Mouse (Mus musculus): Measurements from ENCODE around the gene Fam117a. TPM values are rescaled to one million over a fixed set of nuclear protein-coding genes. Genes with fewer than 3 reads are reported as not detected.
A peak's percentile ranks its signal among the peaks of the same experiment; 100 is the strongest.

Gene Fam117a
- polyA plus RNA-seq, 1 experiment from 2014 or later: 19.2 TPM

DNA sequence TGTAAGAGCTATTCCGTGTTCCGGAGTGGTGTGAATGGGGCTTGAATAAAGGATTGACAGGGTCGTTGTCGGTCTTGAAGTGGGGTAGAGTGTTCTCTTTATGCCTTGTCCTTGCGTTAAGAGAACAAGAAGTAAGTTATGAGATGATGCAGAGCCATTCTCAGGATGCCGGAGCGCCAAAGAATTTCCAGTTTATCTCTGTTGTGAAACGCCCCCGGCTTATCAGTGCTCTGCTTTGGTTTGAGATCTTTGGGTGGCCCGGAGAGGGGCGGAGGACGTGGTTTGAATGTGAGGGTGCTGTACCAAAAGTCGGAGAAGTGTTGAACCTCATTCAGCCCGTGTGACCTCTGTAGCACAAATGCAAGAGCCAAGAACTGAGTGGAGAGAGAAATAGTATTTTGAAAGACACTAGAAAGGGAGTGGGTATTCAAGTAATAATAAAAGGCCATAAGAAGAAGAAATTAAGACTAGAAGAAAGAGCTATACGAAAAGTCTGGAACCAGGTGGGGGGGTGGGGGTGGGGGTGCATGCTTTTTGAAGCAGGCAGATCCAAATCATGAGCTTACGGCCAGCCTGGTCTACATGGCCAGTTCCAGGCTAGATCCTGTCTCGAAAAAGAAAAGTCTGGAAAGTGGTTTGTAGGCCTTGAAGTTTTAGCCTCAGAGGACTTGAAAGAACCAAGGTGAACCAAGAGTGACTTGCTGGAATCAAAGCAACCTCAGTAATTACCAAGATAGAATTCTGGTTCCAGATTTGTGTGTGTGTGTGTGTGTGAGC is 26.0 kb upstream of the Fam117a start:
- Histone ChIP-seq H3K4me1 (replicated peaks) (peaks cover 18% of the 10 kb centered on the region), H3K27me3 (no peaks in the 10 kb centered on the region), H3K9me3 (no peaks in the 10 kb centered on the region), H3K4me3 (replicated peaks) (peak overlapping the region; percentile 85), H3K36me3 (peaks cover 7% of the 10 kb centered on the region), H3K9ac (replicated peaks) (peak overlapping the region; percentile 63), H3K27ac (peak overlapping the region; percentile 72), H3K4me2 (peak overlapping the region; percentile 64)
- 6% methylated on average over 17 of the region's 17 CpGs for WGBS
- no peak for ATAC-seq (ENCODE audit: insufficient number of reproducible peaks, insufficient read depth, low FRiP score, low TSS enrichment, low read depth)

GRCm38 (mm10) chr11:95311425-95311807 is 25.4 kb upstream of the Fam117a start:
- no peaks in the 10 kb centered on the region for H3K9me3 ChIP-seq
- 35% methylated on average over 5 of the region's 5 CpGs for WGBS
- peak overlapping the region; percentile 63; the same call in 1 of the 2 replicates for H3K9ac ChIP-seq (replicated peaks)
- H3K4me3 ChIP-seq (replicated peaks): peak overlapping the region; percentile 85
- peak overlapping the region; percentile 64 for H3K4me2 ChIP-seq
- peaks cover 18% of the 10 kb centered on the region for H3K4me1 ChIP-seq (replicated peaks)
- H3K27me3 ChIP-seq: no peaks in the 10 kb centered on the region
- H3K27ac ChIP-seq: peak overlapping the region; percentile 72; the same call in 1 of the 2 replicates
- ATAC-seq (ENCODE audit: insufficient number of reproducible peaks, insufficient read depth, low FRiP score, low TSS enrichment, low read depth): no peak
- H3K36me3 ChIP-seq: peaks cover 1% of the 10 kb centered on the region; the same call in 1 of the 2 replicates

DNA sequence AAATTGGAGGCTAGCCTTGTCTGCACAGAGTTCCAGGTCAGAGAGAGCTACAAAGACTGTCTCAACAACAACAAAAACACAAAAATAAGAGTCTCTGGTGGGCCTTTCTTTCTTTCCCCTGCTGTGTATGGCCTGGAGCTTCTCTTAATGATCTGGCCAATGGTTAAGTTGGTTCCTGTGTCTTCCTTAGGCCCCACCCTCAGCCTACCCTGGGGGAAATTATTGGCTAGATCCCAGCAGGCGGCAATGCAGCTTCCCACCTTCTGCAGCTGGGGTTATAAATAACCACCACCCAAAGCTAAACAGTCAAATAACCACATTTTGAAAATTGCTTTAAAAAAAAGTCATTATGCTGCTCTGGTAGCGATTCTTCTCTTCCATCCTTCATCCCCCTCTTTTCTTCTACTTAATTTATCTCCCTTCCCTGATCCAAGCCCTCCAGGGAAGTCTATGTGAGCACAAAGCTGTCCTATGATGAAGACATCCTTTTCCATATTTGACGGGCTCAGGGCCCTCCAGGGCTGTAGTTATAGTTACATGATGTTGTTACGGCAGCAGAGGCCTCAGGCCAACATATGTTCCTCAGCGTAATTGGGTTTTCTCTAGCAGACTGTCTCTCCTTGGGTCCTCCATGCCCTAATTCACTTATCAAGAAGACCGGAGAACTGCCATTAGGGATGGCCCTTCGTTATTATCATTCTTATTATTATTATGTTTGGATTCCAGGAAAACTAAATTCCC is 21.4 kb upstream of the Fam117a start:
- Histone ChIP-seq H3K27ac (no peak overlapping the region), H3K9me3 (no peaks in the 10 kb centered on the region), H3K9ac (replicated peaks) (no peak overlapping the region), H3K27me3 (no peaks in the 10 kb centered on the region), H3K4me1 (replicated peaks) (peaks cover 7% of the 10 kb centered on the region; the same call in 1 of the 2 replicates), H3K36me3 (no peaks in the 10 kb centered on the region), H3K4me3 (replicated peaks) (no peak overlapping the region), H3K4me2 (no peak overlapping the region)
- WGBS: 67% methylated on average over 7 of the region's 7 CpGs
- no peak for ATAC-seq (ENCODE audit: insufficient number of reproducible peaks, insufficient read depth, low FRiP score, low TSS enrichment, low read depth)

DNA sequence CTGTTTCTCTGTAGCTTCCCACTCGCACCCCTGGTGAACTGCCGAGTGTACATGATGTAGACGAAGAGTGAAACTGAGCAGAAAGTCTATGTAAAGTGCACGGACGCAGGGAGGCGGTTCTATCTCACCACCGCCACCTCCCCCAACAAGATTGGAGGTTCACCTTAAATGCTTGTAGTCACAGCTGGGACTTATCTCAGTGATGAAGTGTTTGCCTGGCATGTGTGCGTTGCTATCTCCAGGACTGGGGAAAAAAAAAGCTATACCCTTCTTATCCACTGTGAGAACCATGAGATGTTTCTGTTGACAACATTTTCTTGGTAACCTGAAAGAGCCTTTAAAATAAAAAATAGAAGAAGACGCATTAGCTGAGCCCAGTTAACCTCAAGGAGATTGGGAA is 18.7 kb upstream of the Fam117a start:
- no peak overlapping the region for H3K27ac ChIP-seq
- no peaks in the 10 kb centered on the region; the same call in 1 of the 2 replicates for H3K4me1 ChIP-seq (replicated peaks)
- no peak overlapping the region for H3K9ac ChIP-seq (replicated peaks)
- H3K4me3 ChIP-seq (replicated peaks): no peak overlapping the region
- no peaks in the 10 kb centered on the region for H3K36me3 ChIP-seq
- H3K4me2 ChIP-seq: no peak overlapping the region
- no peaks in the 10 kb centered on the region for H3K9me3 ChIP-seq
- H3K27me3 ChIP-seq: no peaks in the 10 kb centered on the region
- no peak for ATAC-seq (ENCODE audit: insufficient number of reproducible peaks, insufficient read depth, low FRiP score, low TSS enrichment, low read depth)
- WGBS: 81% methylated on average over 9 of the region's 9 CpGs

- H3K9ac ChIP-seq (replicated peaks): no peak overlapping the region
Observed at GRCm38 (mm10) chr11:95319506-95319905, 17.3 kb upstream of the Fam117a start.

GRCm38 (mm10) chr11:95320010-95320409 is 16.8 kb upstream of the Fam117a start:
- no peak overlapping the region for H3K9ac ChIP-seq (replicated peaks)
- no peaks in the 10 kb centered on the region for H3K9me3 ChIP-seq
- 84% methylated on average over 1 of the region's 1 CpGs for WGBS
- H3K36me3 ChIP-seq: no peaks in the 10 kb centered on the region
- no peak overlapping the region for H3K27ac ChIP-seq
- H3K27me3 ChIP-seq: no peaks in the 10 kb centered on the region
- H3K4me3 ChIP-seq (replicated peaks): no peak overlapping the region
- no peaks in the 10 kb centered on the region; the same call in 1 of the 2 replicates for H3K4me1 ChIP-seq (replicated peaks)
- ATAC-seq (ENCODE audit: insufficient number of reproducible peaks, insufficient read depth, low FRiP score, low TSS enrichment, low read depth): no peak
- no peak overlapping the region for H3K4me2 ChIP-seq

More at GRCm38 (mm10) chr11:95319506-95319905, 17.3 kb upstream of the Fam117a start:
- Histone ChIP-seq H3K36me3 (no peaks in the 10 kb centered on the region), H3K4me3 (replicated peaks) (no peak overlapping the region), H3K4me1 (replicated peaks) (no peaks in the 10 kb centered on the region; the same call in 1 of the 2 replicates), H3K27ac (no peak overlapping the region), H3K27me3 (no peaks in the 10 kb centered on the region), H3K4me2 (no peak overlapping the region), H3K9me3 (no peaks in the 10 kb centered on the region)
- 48% methylated on average over 1 of the region's 1 CpGs for WGBS
- ATAC-seq (ENCODE audit: insufficient number of reproducible peaks, insufficient read depth, low FRiP score, low TSS enrichment, low read depth): no peak

GRCm38 (mm10) chr11:95324181-95324580 is 12.6 kb upstream of the Fam117a start:
- Histone ChIP-seq H3K27ac (no peak overlapping the region), H3K4me3 (replicated peaks) (no peak overlapping the region), H3K4me2 (no peak overlapping the region), H3K9me3 (no peaks in the 10 kb centered on the region), H3K27me3 (no peaks in the 10 kb centered on the region), H3K9ac (replicated peaks) (no peak overlapping the region), H3K4me1 (replicated peaks) (no peaks in the 10 kb centered on the region), H3K36me3 (no peaks in the 10 kb centered on the region)
- WGBS: 91% methylated on average over 10 of the region's 10 CpGs
- no peak for ATAC-seq (ENCODE audit: insufficient number of reproducible peaks, insufficient read depth, low FRiP score, low TSS enrichment, low read depth)

DNA sequence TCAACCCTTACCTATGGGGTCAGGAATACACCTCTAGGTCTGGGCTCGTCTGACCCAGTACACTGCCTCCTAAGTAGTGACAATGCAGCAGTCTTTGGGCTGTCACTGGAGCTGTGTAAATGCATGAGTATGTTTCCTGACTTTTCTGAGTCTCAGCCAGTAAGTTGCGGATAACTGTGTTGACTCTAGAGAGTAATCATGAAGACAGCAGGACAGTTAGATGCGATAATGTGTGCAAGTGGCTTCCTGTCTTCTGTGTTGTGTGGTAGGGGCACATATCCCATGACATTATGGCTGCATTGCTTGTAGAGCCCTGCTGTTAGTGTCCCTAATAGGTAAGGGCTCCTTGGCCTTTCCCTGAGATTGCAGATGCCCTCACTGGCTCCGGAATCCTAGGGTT is 11.0 kb upstream of the Fam117a start:
- no peaks in the 10 kb centered on the region for H3K9me3 ChIP-seq
- no peak overlapping the region for H3K27ac ChIP-seq
- no peaks in the 10 kb centered on the region for H3K4me1 ChIP-seq (replicated peaks)
- 87% methylated on average over 4 of the region's 4 CpGs for WGBS
- no peak for ATAC-seq (ENCODE audit: insufficient number of reproducible peaks, insufficient read depth, low FRiP score, low TSS enrichment, low read depth)
- H3K9ac ChIP-seq (replicated peaks): no peak overlapping the region
- H3K36me3 ChIP-seq: no peaks in the 10 kb centered on the region
- H3K27me3 ChIP-seq: no peaks in the 10 kb centered on the region
- H3K4me3 ChIP-seq (replicated peaks): no peak overlapping the region
- H3K4me2 ChIP-seq: no peak overlapping the region

DNA sequence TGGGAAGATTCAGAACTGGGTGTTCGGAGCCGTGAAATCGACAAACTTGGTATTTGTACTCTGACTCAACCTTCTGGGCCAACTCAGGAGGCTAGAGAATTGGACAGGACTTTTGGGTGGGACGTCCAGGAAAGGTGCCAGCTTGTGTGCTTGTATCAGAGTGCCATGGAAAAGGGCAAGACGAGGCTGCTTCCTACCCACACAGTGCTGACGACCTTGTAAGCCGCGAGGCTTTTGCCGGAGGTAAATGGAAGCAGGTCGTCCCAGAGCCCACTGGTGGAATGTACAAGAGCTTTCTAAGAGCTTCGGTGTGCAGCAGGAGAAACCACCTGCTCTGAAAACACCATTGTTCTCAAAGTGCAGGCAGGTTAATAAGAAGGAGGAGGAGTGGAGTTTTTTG is 10.6 kb upstream of the Fam117a start:
- WGBS: 76% methylated on average over 11 of the region's 11 CpGs
- ATAC-seq (ENCODE audit: insufficient number of reproducible peaks, insufficient read depth, low FRiP score, low TSS enrichment, low read depth): no peak
- no peaks in the 10 kb centered on the region for H3K4me1 ChIP-seq (replicated peaks)
- no peaks in the 10 kb centered on the region for H3K9me3 ChIP-seq
- no peak overlapping the region for H3K9ac ChIP-seq (replicated peaks)
- H3K27ac ChIP-seq: no peak overlapping the region
- H3K27me3 ChIP-seq: no peaks in the 10 kb centered on the region
- H3K4me3 ChIP-seq (replicated peaks): no peak overlapping the region
- H3K36me3 ChIP-seq: no peaks in the 10 kb centered on the region
- no peak overlapping the region for H3K4me2 ChIP-seq

DNA sequence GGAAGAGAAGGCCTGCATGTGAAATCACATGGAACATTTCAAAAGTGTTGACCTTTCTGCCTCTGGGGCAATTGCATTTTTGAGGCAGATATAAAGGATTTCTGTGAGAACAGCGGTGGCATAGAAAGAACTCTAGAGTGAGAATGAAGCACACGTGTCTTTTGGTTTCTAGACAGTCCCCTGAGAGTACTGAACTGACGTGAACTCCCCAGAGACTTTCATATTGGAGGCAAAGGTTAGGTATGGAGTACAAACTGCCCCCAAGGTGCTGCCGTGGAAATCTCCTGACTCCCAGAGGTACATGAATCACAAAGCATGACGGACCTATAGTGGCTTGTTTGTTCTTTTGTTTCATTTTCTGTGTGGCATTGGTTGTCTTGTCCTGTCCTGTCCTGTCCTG is 8.2 kb upstream of the Fam117a start:
- no peak overlapping the region for H3K9ac ChIP-seq (replicated peaks)
- H3K9me3 ChIP-seq: no peaks in the 10 kb centered on the region
- H3K36me3 ChIP-seq: no peaks in the 10 kb centered on the region
- no peaks in the 10 kb centered on the region for H3K27me3 ChIP-seq
- no peak overlapping the region for H3K4me2 ChIP-seq
- no peak for ATAC-seq (ENCODE audit: insufficient number of reproducible peaks, insufficient read depth, low FRiP score, low TSS enrichment, low read depth)
- H3K27ac ChIP-seq: no peak overlapping the region
- H3K4me1 ChIP-seq (replicated peaks): no peaks in the 10 kb centered on the region
- no peak overlapping the region for H3K4me3 ChIP-seq (replicated peaks)
- WGBS: 81% methylated on average over 5 of the region's 5 CpGs

DNA sequence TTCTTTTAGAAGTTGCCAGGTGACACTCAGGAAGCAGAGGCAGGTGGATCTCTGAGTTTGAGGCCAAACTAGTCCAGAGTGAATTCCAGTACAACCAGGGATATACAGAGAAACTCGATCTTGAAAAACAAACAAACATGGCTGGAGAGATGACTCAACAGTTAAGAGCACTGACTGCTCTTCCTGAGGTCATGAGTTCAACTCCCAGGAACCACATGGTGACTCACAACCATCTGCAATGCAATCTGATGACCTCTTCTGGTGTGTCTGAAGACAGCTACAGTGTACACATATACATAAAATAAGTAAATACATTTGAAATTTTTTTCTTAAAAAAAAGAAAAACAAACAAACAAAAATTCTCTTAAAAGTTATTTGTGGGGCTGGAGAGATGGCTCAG is 6.2 kb upstream of the Fam117a start:
- no peak for ATAC-seq (ENCODE audit: insufficient number of reproducible peaks, insufficient read depth, low FRiP score, low TSS enrichment, low read depth)
- 65% methylated on average over 1 of the region's 1 CpGs for WGBS
- Histone ChIP-seq H3K27me3 (no peaks in the 10 kb centered on the region), H3K36me3 (no peaks in the 10 kb centered on the region), H3K4me2 (no peak overlapping the region), H3K9ac (replicated peaks) (no peak overlapping the region), H3K4me3 (replicated peaks) (no peak overlapping the region), H3K4me1 (replicated peaks) (no peaks in the 10 kb centered on the region), H3K9me3 (no peaks in the 10 kb centered on the region), H3K27ac (no peak overlapping the region)
